Mouse (Mus musculus) megakaryocyte, embryonic 14.5 days (primary cell): ENCODE measurements around the gene Ncoa7.

Experiments used
- FLI1 ChIP-seq: IDR thresholded peaks from 2 replicates; pipeline ENCODE4 v1.6.1; 2012; ENCODE audit warnings: low read length, inconsistent platforms, mixed read lengths
- GATA1 ChIP-seq: IDR thresholded peaks from 3 replicates; pipeline ENCODE4 v1.6.1; 2012; ENCODE audit warnings: mixed read lengths, low read length, inconsistent platforms, borderline replicate concordance

DNA sequence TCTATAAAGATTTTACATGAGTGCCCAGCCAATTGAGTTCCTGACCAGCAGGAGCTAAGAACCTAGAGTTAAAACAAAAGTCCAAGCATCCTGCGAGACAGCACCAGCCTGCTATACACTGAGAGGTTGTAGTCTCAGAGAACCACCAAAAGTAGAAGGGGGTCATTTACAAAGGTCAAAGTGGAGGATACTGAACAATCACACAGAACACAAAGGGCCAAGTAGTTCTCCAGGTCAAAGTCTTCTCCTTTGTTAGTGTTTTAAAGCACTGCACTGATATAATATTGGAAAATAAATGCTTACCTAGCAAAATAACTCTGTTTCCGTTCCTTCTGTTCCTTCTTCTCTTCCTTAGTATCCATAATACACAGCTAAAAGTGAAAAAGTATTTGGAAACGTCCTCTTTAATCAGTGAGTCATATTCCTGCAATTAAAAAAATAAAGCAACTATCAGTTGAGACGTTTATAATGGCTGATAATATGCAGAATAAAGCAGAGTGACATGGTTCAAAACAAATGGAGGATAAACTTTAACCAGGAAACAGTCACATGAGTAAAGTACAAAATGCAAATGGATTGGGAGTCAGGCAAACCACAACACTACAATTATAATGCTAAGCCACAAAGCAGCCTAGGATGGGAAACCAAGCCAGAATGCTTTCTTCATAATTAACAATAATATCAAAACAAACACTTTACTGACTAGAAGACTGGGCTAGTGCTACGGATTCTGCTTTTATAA lies 31.5 kb downstream of the Ncoa7 start:
- TF ChIP-seq GATA1 (no peak), FLI1 (no peak)
